Mouse (Mus musculus): Measurements from ENCODE around the gene Ano9. TPM values are rescaled to one million over a fixed set of nuclear protein-coding genes. Genes with fewer than 3 reads are reported as not detected.

Gene Ano9
- polyA plus RNA-seq (2015; fragmentation: Nextera tagmentation; extraction: Ambion mirVana): 43.6 and 50.1 TPM in 2 replicates

DNA sequence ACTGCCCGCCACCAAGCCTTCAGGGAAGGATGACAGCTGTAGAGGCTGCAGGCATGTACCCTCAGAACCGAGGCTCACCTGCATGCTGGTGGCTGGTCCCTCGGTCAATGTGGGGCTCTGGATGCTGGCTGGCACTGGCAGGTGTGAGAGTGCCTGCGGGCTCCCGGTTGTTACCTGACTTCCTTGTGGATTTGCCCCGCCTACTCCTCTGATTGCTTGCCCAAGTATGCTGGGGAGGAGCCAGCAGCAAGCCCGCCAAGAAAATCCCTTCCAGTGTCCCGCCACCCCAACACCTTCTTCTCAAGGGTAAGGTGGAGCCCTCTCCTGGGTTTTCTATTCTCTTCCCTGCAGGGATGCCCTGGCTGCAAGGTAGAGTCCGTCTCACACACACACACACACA lies at the start of gene Ano9:
Gene Ano9, minus strand, starts transcription at position 171 of the 400 bp plus-strand sequence.
- WGBS: 10% methylated on average over 9 of the region's 9 CpGs
- H3K27me3 ChIP-seq (replicated peaks; ENCODE audit: control insufficient read depth, insufficient read depth, low read length): no peaks in the 10 kb centered on the region
- peak within 1 kb of the TSS; percentile 57 for H3K4me2 ChIP-seq (ENCODE audit: low read depth, low read length)
- H3K27ac ChIP-seq (ENCODE audit: low read length): peak within 1 kb of the TSS; percentile 68
- peaks cover 5% of the 10 kb centered on the region for H3K4me1 ChIP-seq (ENCODE audit: control insufficient read depth, insufficient read depth, low read length)
- no peaks in the 10 kb centered on the region for H3K36me3 ChIP-seq (ENCODE audit: control insufficient read depth, insufficient read depth, low read length)
- peak within 1 kb of the TSS; percentile 67 for H3K9ac ChIP-seq (ENCODE audit: low read depth, low read length)
- peak; percentile 62 for ATAC-seq
- no peaks in the 10 kb centered on the region for H3K9me3 ChIP-seq (ENCODE audit: control insufficient read depth, low read length)
- peak within 1 kb of the TSS; percentile 50 for H3K4me3 ChIP-seq (ENCODE audit: low read length)

DNA sequence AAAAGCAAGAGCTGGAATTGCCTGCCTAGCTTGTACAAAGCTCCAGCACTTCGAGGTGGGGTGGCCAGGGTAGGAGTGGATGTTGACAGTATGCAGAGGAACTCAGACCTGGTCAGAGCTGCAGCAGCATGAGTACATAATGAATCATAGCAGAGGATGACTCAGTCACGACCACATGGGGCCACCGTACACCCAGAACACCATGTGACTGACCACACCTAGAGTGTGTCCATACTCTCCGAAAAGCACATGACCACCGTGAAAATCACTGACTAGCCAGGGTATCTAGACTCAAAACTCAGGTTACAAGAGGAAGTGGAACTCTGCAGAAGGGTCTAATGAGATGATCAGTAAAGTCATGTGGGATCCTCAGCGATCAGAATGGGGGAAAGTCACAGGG lies 47.2 kb upstream of the Ano9 start:
- Histone ChIP-seq H3K27me3 (replicated peaks; ENCODE audit: control insufficient read depth, insufficient read depth, low read length) (no peaks in the 10 kb centered on the region), H3K9ac (ENCODE audit: low read depth, low read length) (no peak overlapping the region), H3K4me1 (ENCODE audit: control insufficient read depth, insufficient read depth, low read length) (peaks cover 21% of the 10 kb centered on the region), H3K4me3 (ENCODE audit: low read length) (no peak overlapping the region), H3K4me2 (ENCODE audit: low read depth, low read length) (no peak overlapping the region), H3K36me3 (ENCODE audit: control insufficient read depth, insufficient read depth, low read length) (peaks cover 25% of the 10 kb centered on the region), H3K27ac (ENCODE audit: low read length) (no peak overlapping the region), H3K9me3 (ENCODE audit: control insufficient read depth, low read length) (no peaks in the 10 kb centered on the region)
- peak; percentile 64 for ATAC-seq
- 60% methylated on average over 6 of the region's 6 CpGs for WGBS

DNA sequence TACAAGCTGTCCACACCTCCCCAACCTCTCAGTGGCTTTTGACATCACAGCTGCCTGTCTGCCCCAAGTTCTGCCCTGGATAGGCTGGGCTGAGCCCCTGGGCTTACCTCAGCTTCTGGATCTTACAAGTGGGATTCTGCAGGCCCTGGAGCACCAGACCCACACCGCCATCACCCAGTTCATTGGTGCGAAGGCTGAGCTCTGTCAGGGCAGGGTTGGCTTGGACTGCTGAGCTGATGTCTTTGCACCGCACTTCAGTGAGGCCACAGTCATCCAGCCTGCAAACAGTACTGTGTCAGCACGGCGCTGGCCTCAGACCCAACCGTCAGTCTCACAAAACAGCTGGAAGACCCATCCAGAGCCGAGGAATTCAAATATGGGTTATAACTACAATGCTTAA lies 46.8 kb upstream of the Ano9 start:
- no peak for ATAC-seq
- Histone ChIP-seq H3K9me3 (ENCODE audit: control insufficient read depth, low read length) (no peaks in the 10 kb centered on the region), H3K27ac (ENCODE audit: low read length) (no peak overlapping the region), H3K36me3 (ENCODE audit: control insufficient read depth, insufficient read depth, low read length) (peaks cover 25% of the 10 kb centered on the region), H3K27me3 (replicated peaks; ENCODE audit: control insufficient read depth, insufficient read depth, low read length) (no peaks in the 10 kb centered on the region), H3K4me1 (ENCODE audit: control insufficient read depth, insufficient read depth, low read length) (peaks cover 21% of the 10 kb centered on the region), H3K4me3 (ENCODE audit: low read length) (no peak overlapping the region), H3K9ac (ENCODE audit: low read depth, low read length) (0 out of 2 replicates have a peak overlapping the region, but pooled peaks have one; percentile 13), H3K4me2 (ENCODE audit: low read depth, low read length) (no peak overlapping the region)
- 92% methylated on average over 7 of the region's 7 CpGs for WGBS

DNA sequence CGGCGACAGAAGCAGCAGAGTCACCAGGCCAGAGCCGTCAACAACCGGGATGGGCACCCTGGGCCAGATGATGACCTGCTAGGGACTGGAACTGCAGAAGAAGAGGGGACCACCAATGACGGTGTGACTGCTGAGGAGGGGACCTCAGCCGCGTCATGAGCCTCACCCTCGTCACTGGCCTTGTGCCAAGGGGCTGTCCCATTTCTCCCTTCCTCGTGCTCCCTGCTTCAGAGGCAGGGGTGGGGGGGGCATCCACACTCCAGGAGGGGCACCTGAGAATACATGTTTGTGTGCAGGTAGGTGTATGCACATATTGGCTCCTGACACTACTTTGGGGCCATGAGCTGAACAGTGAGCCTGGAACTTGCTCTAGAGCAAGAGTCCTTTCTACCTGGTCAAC lies 37.8 kb upstream of the Ano9 start:
- 83% methylated on average over 9 of the region's 9 CpGs for WGBS
- Histone ChIP-seq H3K9me3 (ENCODE audit: control insufficient read depth, low read length) (no peaks in the 10 kb centered on the region), H3K4me2 (ENCODE audit: low read depth, low read length) (no peak overlapping the region), H3K4me3 (ENCODE audit: low read length) (no peak overlapping the region), H3K36me3 (ENCODE audit: control insufficient read depth, insufficient read depth, low read length) (peaks cover 10% of the 10 kb centered on the region; the same call in 1 of the 2 replicates), H3K27me3 (replicated peaks; ENCODE audit: control insufficient read depth, insufficient read depth, low read length) (no peaks in the 10 kb centered on the region), H3K27ac (ENCODE audit: low read length) (no peak overlapping the region), H3K9ac (ENCODE audit: low read depth, low read length) (no peak overlapping the region), H3K4me1 (ENCODE audit: control insufficient read depth, insufficient read depth, low read length) (no peaks in the 10 kb centered on the region)
- no peak for ATAC-seq

GRCm38 (mm10) chr7:141148639-141149038 lies 31.0 kb upstream of the Ano9 start:
- H3K9me3 ChIP-seq (ENCODE audit: control insufficient read depth, low read length): no peaks in the 10 kb centered on the region
- no peak for ATAC-seq
- no peak overlapping the region for H3K27ac ChIP-seq (ENCODE audit: low read length)
- H3K9ac ChIP-seq (ENCODE audit: low read depth, low read length): no peak overlapping the region
- no peaks in the 10 kb centered on the region for H3K27me3 ChIP-seq (replicated peaks; ENCODE audit: control insufficient read depth, insufficient read depth, low read length)
- no peaks in the 10 kb centered on the region for H3K4me1 ChIP-seq (ENCODE audit: control insufficient read depth, insufficient read depth, low read length)
- H3K4me3 ChIP-seq (ENCODE audit: low read length): no peak overlapping the region
- H3K4me2 ChIP-seq (ENCODE audit: low read depth, low read length): no peak overlapping the region
- 0 out of 2 replicates have a peak, but pooled peaks cover 3% of the 10 kb centered on the region for H3K36me3 ChIP-seq (ENCODE audit: control insufficient read depth, insufficient read depth, low read length)
- WGBS: 57% methylated on average over 4 of the region's 4 CpGs

GRCm38 (mm10) chr7:141147044-141147443 lies 29.4 kb upstream of the Ano9 start:
- H3K4me2 ChIP-seq (ENCODE audit: low read depth, low read length): no peak overlapping the region
- H3K4me3 ChIP-seq (ENCODE audit: low read length): no peak overlapping the region
- H3K27me3 ChIP-seq (replicated peaks; ENCODE audit: control insufficient read depth, insufficient read depth, low read length): no peaks in the 10 kb centered on the region
- no peak overlapping the region for H3K27ac ChIP-seq (ENCODE audit: low read length)
- WGBS: 76% methylated on average over 6 of the region's 6 CpGs
- no peak for ATAC-seq
- no peaks in the 10 kb centered on the region for H3K4me1 ChIP-seq (ENCODE audit: control insufficient read depth, insufficient read depth, low read length)
- no peaks in the 10 kb centered on the region for H3K9me3 ChIP-seq (ENCODE audit: control insufficient read depth, low read length)
- H3K36me3 ChIP-seq (ENCODE audit: control insufficient read depth, insufficient read depth, low read length): 0 out of 2 replicates have a peak, but pooled peaks cover 3% of the 10 kb centered on the region
- no peak overlapping the region for H3K9ac ChIP-seq (ENCODE audit: low read depth, low read length)

GRCm38 (mm10) chr7:141146043-141146595 lies 28.5 kb upstream of the Ano9 start:
- no peak for ATAC-seq
- H3K27ac ChIP-seq (ENCODE audit: low read length): no peak overlapping the region
- no peaks in the 10 kb centered on the region for H3K4me1 ChIP-seq (ENCODE audit: control insufficient read depth, insufficient read depth, low read length)
- no peaks in the 10 kb centered on the region for H3K36me3 ChIP-seq (ENCODE audit: control insufficient read depth, insufficient read depth, low read length)
- no peaks in the 10 kb centered on the region for H3K27me3 ChIP-seq (replicated peaks; ENCODE audit: control insufficient read depth, insufficient read depth, low read length)
- H3K4me3 ChIP-seq (ENCODE audit: low read length): no peak overlapping the region
- no peaks in the 10 kb centered on the region for H3K9me3 ChIP-seq (ENCODE audit: control insufficient read depth, low read length)
- no peak overlapping the region for H3K4me2 ChIP-seq (ENCODE audit: low read depth, low read length)
- no peak overlapping the region for H3K9ac ChIP-seq (ENCODE audit: low read depth, low read length)
- WGBS: 91% methylated on average over 12 of the region's 12 CpGs

- H3K4me3 ChIP-seq (ENCODE audit: low read length): no peak overlapping the region
- no peak overlapping the region for H3K9ac ChIP-seq (ENCODE audit: low read depth, low read length)
- no peaks in the 10 kb centered on the region for H3K9me3 ChIP-seq (ENCODE audit: control insufficient read depth, low read length)
- no peaks in the 10 kb centered on the region for H3K4me1 ChIP-seq (ENCODE audit: control insufficient read depth, insufficient read depth, low read length)
- H3K27me3 ChIP-seq (replicated peaks; ENCODE audit: control insufficient read depth, insufficient read depth, low read length): no peaks in the 10 kb centered on the region
- WGBS: 87% methylated on average over 1 of the region's 1 CpGs
- no peaks in the 10 kb centered on the region for H3K36me3 ChIP-seq (ENCODE audit: control insufficient read depth, insufficient read depth, low read length)
- no peak overlapping the region for H3K27ac ChIP-seq (ENCODE audit: low read length)
- no peak overlapping the region for H3K4me2 ChIP-seq (ENCODE audit: low read depth, low read length)
- no peak for ATAC-seq
Observed at GRCm38 (mm10) chr7:141145403-141145802, 27.8 kb upstream of the Ano9 start.

GRCm38 (mm10) chr7:141144650-141145049 lies 27.0 kb upstream of the Ano9 start:
- Histone ChIP-seq H3K27me3 (replicated peaks; ENCODE audit: control insufficient read depth, insufficient read depth, low read length) (no peaks in the 10 kb centered on the region), H3K4me1 (ENCODE audit: control insufficient read depth, insufficient read depth, low read length) (no peaks in the 10 kb centered on the region), H3K4me3 (ENCODE audit: low read length) (no peak overlapping the region), H3K4me2 (ENCODE audit: low read depth, low read length) (no peak overlapping the region), H3K9me3 (ENCODE audit: control insufficient read depth, low read length) (no peaks in the 10 kb centered on the region), H3K9ac (ENCODE audit: low read depth, low read length) (no peak overlapping the region), H3K36me3 (ENCODE audit: control insufficient read depth, insufficient read depth, low read length) (no peaks in the 10 kb centered on the region), H3K27ac (ENCODE audit: low read length) (no peak overlapping the region)
- 81% methylated on average over 3 of the region's 3 CpGs for WGBS
- no peak for ATAC-seq

DNA sequence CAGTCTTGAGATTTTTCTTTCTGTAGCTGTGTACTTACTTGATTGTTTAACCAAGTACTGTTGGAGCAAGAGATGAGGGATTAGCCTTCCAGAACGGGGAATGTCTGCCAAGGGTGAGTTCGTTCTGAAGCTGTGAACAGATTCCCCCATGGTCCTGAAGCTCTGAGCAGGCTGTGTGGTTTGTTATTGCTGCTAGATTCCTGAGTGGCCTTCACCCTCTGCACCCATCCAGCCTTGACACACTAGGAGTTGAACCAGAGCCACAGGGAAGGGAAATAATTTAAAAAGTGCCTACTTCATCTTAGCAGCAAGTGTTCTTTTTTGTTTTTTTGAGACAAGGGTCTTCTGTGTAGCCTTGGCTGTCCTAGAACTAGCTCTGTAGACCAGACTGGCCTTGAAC lies 26.3 kb upstream of the Ano9 start:
- Histone ChIP-seq H3K4me1 (ENCODE audit: control insufficient read depth, insufficient read depth, low read length) (no peaks in the 10 kb centered on the region), H3K27ac (ENCODE audit: low read length) (no peak overlapping the region), H3K4me2 (ENCODE audit: low read depth, low read length) (no peak overlapping the region), H3K27me3 (replicated peaks; ENCODE audit: control insufficient read depth, insufficient read depth, low read length) (no peaks in the 10 kb centered on the region), H3K4me3 (ENCODE audit: low read length) (no peak overlapping the region), H3K9ac (ENCODE audit: low read depth, low read length) (no peak overlapping the region), H3K9me3 (ENCODE audit: control insufficient read depth, low read length) (no peaks in the 10 kb centered on the region), H3K36me3 (ENCODE audit: control insufficient read depth, insufficient read depth, low read length) (no peaks in the 10 kb centered on the region)
- ATAC-seq: no peak
- WGBS: 81% methylated on average over 2 of the region's 2 CpGs

Measured in intestine, embryonic 16.5 days (tissue).